Mouse (Mus musculus): ENCODE results near the gene St6galnac3.

- TF ChIP-seq EP300 (IDR thresholded peaks at IDR 0.05; ENCODE audit: low read length) (no peak), POLR2A (IDR thresholded peaks at IDR 0.05; ENCODE audit: low read depth, low read length) (no peak), CTCF (conservative IDR thresholded peaks at IDR 0.05 in 1 of 2, IDR thresholded peaks at IDR 0.05 in 1 of 2; ENCODE audit: low read depth in 2 of 2, low read length in 2 of 2) (no peak), RAD21 (IDR thresholded peaks at IDR 0.05; ENCODE audit: low read depth, low read length) (no peak), TCF12 (IDR thresholded peaks at IDR 0.05; ENCODE audit: low read depth, low read length) (no peak), UBTF (IDR thresholded peaks at IDR 0.05; ENCODE audit: low read depth, low read length) (no peak), ZNF384 (IDR thresholded peaks at IDR 0.05; ENCODE audit: low read depth, low read length) (no peak), HCFC1 (IDR thresholded peaks at IDR 0.05; ENCODE audit: low read depth, low read length) (no peak), USF1 (IDR thresholded peaks at IDR 0.05; ENCODE audit: low read depth, low read length) (no peak), GABPA (IDR thresholded peaks at IDR 0.05; ENCODE audit: insufficient replicate concordance, low read depth, low read length) (no peak), PAX5 (IDR thresholded peaks at IDR 0.05; ENCODE audit: low read length) (no peak)
Observed at GRCm38 (mm10) chr3:153421060-153421917, 303.7 kb downstream of the St6galnac3 start.

Data from CH12.LX (cell line).